Mouse (Mus musculus) hindbrain, embryonic 16.5 days (tissue): ENCODE data around the gene Ccr4. TPM values are rescaled to one million over a fixed set of nuclear protein-coding genes. Genes with fewer than 3 reads are reported as not detected.

Source experiments
- ATAC-seq: fragments of 200-750 bp; cut with Nextera tagmentation; 2 replicates; pipeline ENCODE4 v1.8.0; 2017; ENCODE audit warnings: moderate TSS enrichment, moderate library complexity
- H3K27ac ChIP-seq: fragments of 300-500 bp; sonication (generic); 2 replicates; pipeline ENCODE4 v1.5.1; 2014; ENCODE audit warnings: low read depth, mild to moderate bottlenecking, control low read depth, low read length, moderate library complexity
- H3K27me3 ChIP-seq: fragments of 300-500 bp; sonication (generic); replicated peaks from 2 replicates; pipeline ENCODE4 v1.6.1; 2014; ENCODE audit warnings: low read length; ENCODE audit not compliant: control insufficient read depth, insufficient read depth
- H3K36me3 ChIP-seq: fragments of 300-500 bp; sonication (generic); 2 replicates; pipeline ENCODE4 v1.6.1; 2014; ENCODE audit warnings: mild to moderate bottlenecking, low read length, moderate library complexity, mixed read lengths; ENCODE audit not compliant: control insufficient read depth, insufficient read depth
- H3K4me1 ChIP-seq: fragments of 300-500 bp; sonication (generic); 2 replicates; pipeline ENCODE4 v1.6.1; 2014; ENCODE audit warnings: low read depth, low read length; ENCODE audit not compliant: control insufficient read depth, insufficient read depth
- H3K4me2 ChIP-seq: fragments of 300-500 bp; sonication (generic); 2 replicates; pipeline ENCODE4 v1.6.1; 2014; ENCODE audit warnings: mild to moderate bottlenecking, low read length, control low read depth, moderate library complexity
- H3K4me3 ChIP-seq: fragments of 300-500 bp; sonication (generic); 2 replicates; pipeline ENCODE4 v1.5.1; 2014; ENCODE audit warnings: mild to moderate bottlenecking, low read length, control low read depth, moderate library complexity
- H3K9ac ChIP-seq: fragments of 300-500 bp; sonication (generic); 2 replicates; pipeline ENCODE4 v1.6.1; 2014; ENCODE audit warnings: low read depth, mild to moderate bottlenecking, control low read depth, low read length, moderate library complexity
- H3K9me3 ChIP-seq: fragments of 300-500 bp; sonication (generic); 2 replicates; pipeline ENCODE4 v1.6.1; 2014; ENCODE audit warnings: mild to moderate bottlenecking, low read length, moderate library complexity; ENCODE audit not compliant: control insufficient read depth
- WGBS: fragments of 180-500 bp; shearing (Covaris S2); extraction: QIAGEN DNeasy Blood & Tissue Kit; methylation state at CpG from one replicate; pipeline ENCODE4 v1.1.7; 2014; 5-methylcytosine and 5-hydroxymethylcytosine counted together
- polyA plus RNA-seq: library from polyadenylated mRNA; unstranded; fragments of >200 nt; fragmentation: Nextera tagmentation; extraction: Ambion mirVana; gene quantifications from 2 replicates; pipeline ENCODE4 v1.2.1, GENCODE M21; 2015

Gene Ccr4
- polyA plus RNA-seq, 1 experiment from 2014 or later, result not detected

DNA sequence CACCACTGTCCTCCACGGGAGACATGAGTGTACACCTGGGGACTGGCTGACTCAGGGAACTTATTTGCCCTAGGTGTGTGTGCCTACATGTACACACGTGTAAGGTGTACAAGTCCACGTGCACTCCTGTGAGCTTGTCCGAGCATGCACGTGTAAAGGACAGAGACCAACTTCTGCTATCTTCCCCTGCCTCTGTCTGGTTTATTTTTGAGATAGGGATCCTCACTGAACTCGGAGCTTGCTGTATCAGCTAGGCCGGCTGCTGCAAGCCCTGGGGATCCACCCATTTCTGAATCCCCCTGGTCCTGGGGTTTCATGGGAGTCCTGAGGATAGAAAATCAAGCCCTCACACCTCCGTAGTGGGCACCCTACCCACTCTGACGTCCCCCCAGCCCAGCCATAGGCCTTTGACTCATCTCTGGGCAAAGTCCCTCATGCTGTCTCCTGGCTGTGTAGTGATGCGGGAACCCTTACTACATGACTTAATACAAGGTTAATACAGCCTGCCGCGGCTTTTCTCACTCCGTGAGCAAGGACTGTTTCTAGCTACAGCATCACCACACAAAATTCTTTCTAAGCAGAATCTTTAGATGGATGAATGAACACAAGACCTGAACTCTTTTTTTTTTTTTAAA, 55.5 kb downstream of the Ccr4 start:
- 91% methylated on average over 13 of the region's 13 CpGs for WGBS
- no peaks in the 10 kb centered on the region for H3K9me3 ChIP-seq
- H3K27me3 ChIP-seq, result no peaks in the 10 kb centered on the region
- no peak overlapping the region for H3K27ac ChIP-seq
- H3K9ac ChIP-seq, result no peak overlapping the region
- no peak for ATAC-seq
- H3K4me3 ChIP-seq, result no peak overlapping the region
- H3K4me1 ChIP-seq, result no peaks in the 10 kb centered on the region
- H3K4me2 ChIP-seq, result no peak overlapping the region
- no peaks in the 10 kb centered on the region for H3K36me3 ChIP-seq

- Histone ChIP-seq H3K4me2 (no peak overlapping the region), H3K4me1 (no peaks in the 10 kb centered on the region), H3K36me3 (no peaks in the 10 kb centered on the region), H3K27me3 (no peaks in the 10 kb centered on the region), H3K9ac (no peak overlapping the region), H3K9me3 (no peaks in the 10 kb centered on the region), H3K4me3 (no peak overlapping the region), H3K27ac (no peak overlapping the region)
- ATAC-seq, result no peak
- WGBS, result 90% methylated on average over 5 of the region's 5 CpGs
Observed at GRCm38 (mm10) chr9:114448700-114449099, 56.0 kb downstream of the Ccr4 start.

DNA sequence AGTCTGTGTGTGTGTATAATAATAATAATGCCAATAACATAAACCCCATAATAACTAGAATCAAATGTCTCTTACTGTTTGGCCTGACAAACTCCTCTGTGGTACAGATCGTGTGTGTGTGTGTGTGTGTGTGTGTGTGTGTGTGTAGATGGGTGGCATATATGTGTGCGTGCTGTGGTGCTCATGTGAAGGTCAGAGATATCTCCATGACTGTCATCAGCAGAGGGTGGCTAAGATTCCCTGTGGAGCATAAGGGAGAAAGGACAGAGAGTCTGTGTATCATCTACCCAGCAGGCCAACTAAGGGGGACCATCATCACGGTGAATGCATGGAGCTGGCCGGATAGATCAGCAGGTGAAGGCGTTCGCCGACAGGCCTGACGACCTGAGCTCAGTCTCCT, 57.8 kb downstream of the Ccr4 start:
- Histone ChIP-seq H3K4me3 (no peak overlapping the region), H3K4me2 (no peak overlapping the region), H3K9me3 (no peaks in the 10 kb centered on the region), H3K4me1 (no peaks in the 10 kb centered on the region), H3K9ac (no peak overlapping the region), H3K27ac (no peak overlapping the region), H3K36me3 (no peaks in the 10 kb centered on the region), H3K27me3 (no peaks in the 10 kb centered on the region)
- WGBS, result 94% methylated on average over 8 of the region's 8 CpGs
- ATAC-seq, result no peak

GRCm38 (mm10) chr9:114443351-114443750, 61.4 kb downstream of the Ccr4 start:
- Histone ChIP-seq H3K27me3 (no peaks in the 10 kb centered on the region), H3K36me3 (no peaks in the 10 kb centered on the region), H3K27ac (no peak overlapping the region), H3K4me3 (no peak overlapping the region), H3K4me2 (no peak overlapping the region), H3K9me3 (no peaks in the 10 kb centered on the region), H3K4me1 (no peaks in the 10 kb centered on the region), H3K9ac (no peak overlapping the region)
- 94% methylated on average over 8 of the region's 8 CpGs for WGBS
- no peak for ATAC-seq

DNA sequence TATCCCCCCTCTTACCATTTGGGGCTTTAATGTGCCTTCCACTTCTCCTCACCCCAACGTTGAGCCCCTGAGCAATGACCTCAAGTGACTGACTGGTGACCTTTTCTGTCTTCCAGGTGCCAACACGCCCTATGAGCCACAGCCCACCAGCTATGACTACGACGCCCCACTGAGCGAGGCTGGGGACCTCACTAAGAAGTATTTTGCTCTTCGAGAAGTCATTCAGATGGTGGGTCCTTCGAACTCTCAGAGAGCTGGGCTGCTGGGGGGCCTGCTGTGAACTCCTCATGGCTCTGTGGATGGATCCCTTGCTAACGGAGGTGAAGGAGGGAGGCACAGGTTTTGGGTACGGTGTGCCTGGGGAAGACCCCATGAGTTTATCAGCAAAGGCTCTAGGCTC, 61.8 kb downstream of the Ccr4 start:
- no peak overlapping the region for H3K4me3 ChIP-seq
- ATAC-seq, result no peak
- no peak overlapping the region for H3K4me2 ChIP-seq
- 81% methylated on average over 9 of the region's 9 CpGs for WGBS
- H3K4me1 ChIP-seq, result no peaks in the 10 kb centered on the region
- no peak overlapping the region for H3K27ac ChIP-seq
- no peaks in the 10 kb centered on the region for H3K36me3 ChIP-seq
- H3K27me3 ChIP-seq, result no peaks in the 10 kb centered on the region
- no peak overlapping the region for H3K9ac ChIP-seq
- H3K9me3 ChIP-seq, result no peaks in the 10 kb centered on the region

DNA sequence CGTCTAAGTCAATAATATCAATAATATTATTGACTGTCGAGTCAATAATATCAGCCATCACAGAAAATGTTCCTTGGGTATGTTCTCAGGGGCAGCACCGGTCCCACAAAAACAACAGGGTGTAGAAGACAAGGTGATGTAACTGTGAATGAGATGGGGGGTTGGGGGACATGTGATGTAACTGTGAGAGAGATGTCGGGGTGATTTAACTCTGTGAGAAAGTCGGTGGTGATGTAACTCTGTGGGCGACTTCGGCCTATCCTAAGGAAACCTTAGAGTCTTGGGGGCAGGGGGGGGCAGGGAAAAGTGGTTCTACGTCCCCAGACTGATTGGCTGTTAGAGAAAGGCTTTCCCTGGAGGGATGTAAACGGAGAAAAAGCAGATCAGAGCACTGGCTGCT, 62.5 kb downstream of the Ccr4 start:
- Histone ChIP-seq H3K27ac (no peak overlapping the region), H3K9ac (no peak overlapping the region), H3K27me3 (no peaks in the 10 kb centered on the region), H3K4me1 (no peaks in the 10 kb centered on the region), H3K4me3 (no peak overlapping the region), H3K36me3 (0 out of 2 replicates have a peak, but pooled peaks cover 3% of the 10 kb centered on the region), H3K9me3 (no peaks in the 10 kb centered on the region), H3K4me2 (no peak overlapping the region)
- no peak for ATAC-seq
- 93% methylated on average over 9 of the region's 9 CpGs for WGBS

GRCm38 (mm10) chr9:114440548-114440947, 64.2 kb downstream of the Ccr4 start:
- Histone ChIP-seq H3K4me2 (no peak overlapping the region), H3K9ac (no peak overlapping the region), H3K27ac (no peak overlapping the region), H3K27me3 (no peaks in the 10 kb centered on the region), H3K9me3 (no peaks in the 10 kb centered on the region; the same call in none of the 2 replicates), H3K36me3 (peaks cover 11% of the 10 kb centered on the region), H3K4me3 (no peak overlapping the region), H3K4me1 (no peaks in the 10 kb centered on the region)
- WGBS, result 86% methylated on average over 10 of the region's 10 CpGs
- ATAC-seq, result no peak

Other genes starting within 250 kb of the Ccr4 start
- gene Bcl2a1c, start 174.8 kb downstream of the Ccr4 start, polyA plus RNA-seq, result not detected in 2 replicates
- gene Crtap, start 114.2 kb downstream of the Ccr4 start, polyA plus RNA-seq, result 31.5 and 34.6 TPM in 2 replicates
- 37.5 and 40.1 TPM in 2 replicates for gene Glb1, start 103.8 kb downstream of the Ccr4 start, polyA plus RNA-seq
- 10.5 and 10.6 TPM in 2 replicates for gene Tmppe, start 103.8 kb downstream of the Ccr4 start, polyA plus RNA-seq
- not detected in 2 replicates for gene C130032M10Rik, start 10.8 kb upstream of the Ccr4 start, polyA plus RNA-seq
- gene Trim71, start 59.5 kb upstream of the Ccr4 start, polyA plus RNA-seq, result 0.14 and 0.24 TPM in 2 replicates
- 52.1 and 57.1 TPM in 2 replicates for gene Cnot10, start 135.3 kb upstream of the Ccr4 start, polyA plus RNA-seq
- 105 and 116 TPM in 2 replicates for gene Dync1li1, start 183.9 kb upstream of the Ccr4 start, polyA plus RNA-seq
- gene Cmtm6, start 226.2 kb upstream of the Ccr4 start, polyA plus RNA-seq, result 21.0 and 21.2 TPM in 2 replicates